Mouse (Mus musculus) E14TG2a.4 (cell line): Measurements from ENCODE around the gene Slu7.

Experiments used
- H3K27me3 ChIP-seq: 2 replicates; pipeline ENCODE4 v1.6.1; 2014; ENCODE audit warnings: low read length, control low read depth; ENCODE audit not compliant: insufficient read depth
- H3K36me3 ChIP-seq: 2 replicates; pipeline ENCODE4 v1.6.1; 2014; ENCODE audit warnings: low read length, control low read depth; ENCODE audit not compliant: insufficient read depth
- H3K4me1 ChIP-seq: replicated peaks from 2 replicates; pipeline ENCODE4 v1.6.1; 2014; ENCODE audit warnings: low read depth, low read length, control low read depth
- H3K4me3 ChIP-seq: replicated peaks from 2 replicates; pipeline ENCODE4 v1.5.1; 2014; ENCODE audit warnings: mild to moderate bottlenecking, low read length
- H3K9me3 ChIP-seq: 2 replicates; pipeline ENCODE4 v1.6.1; 2014; ENCODE audit warnings: low read length, control low read depth
- CTCF ChIP-seq: conservative IDR thresholded peaks from 2 replicates; pipeline ENCODE4 v1.5.1; 2014; ENCODE audit warnings: low read length
- NANOG ChIP-seq: IDR thresholded peaks from 2 replicates; pipeline ENCODE4 v1.6.1; 2014; ENCODE audit warnings: borderline replicate concordance, low read length, mixed read lengths
- POU5F1 ChIP-seq: IDR thresholded peaks from 2 replicates; pipeline ENCODE4 v1.6.1; 2014; ENCODE audit warnings: low read length, borderline replicate concordance

The Slu7 gene

GRCm38 (mm10) chr11:43393325-43393724, 40.2 kb upstream of the Slu7 start:
- Histone ChIP-seq H3K4me1 (peaks cover 14% of the 10 kb centered on the region), H3K36me3 (no peaks in the 10 kb centered on the region), H3K4me3 (no peak overlapping the region), H3K9me3 (no peaks in the 10 kb centered on the region), H3K27me3 (peaks cover 11% of the 10 kb centered on the region; the same call in 1 of the 2 replicates)
- TF ChIP-seq NANOG, result no peak
- TF ChIP-seq POU5F1, result no peak
- TF ChIP-seq CTCF, result no peak

- no peak for TF ChIP-seq POU5F1
- no peak for TF ChIP-seq CTCF
- no peak for TF ChIP-seq NANOG
- Histone ChIP-seq H3K36me3 (no peaks in the 10 kb centered on the region), H3K4me3 (no peak overlapping the region), H3K27me3 (no peaks in the 10 kb centered on the region), H3K9me3 (no peaks in the 10 kb centered on the region), H3K4me1 (no peaks in the 10 kb centered on the region)
These were observed 38.2 kb upstream of the Slu7 start for GRCm38 (mm10) chr11:43395073-43395948.

- no peak for TF ChIP-seq NANOG
- no peak for TF ChIP-seq POU5F1
- no peak for TF ChIP-seq CTCF
- no peaks in the 10 kb centered on the region for H3K27me3 ChIP-seq
- H3K4me3 ChIP-seq, result no peak overlapping the region
- H3K36me3 ChIP-seq, result no peaks in the 10 kb centered on the region
- H3K4me1 ChIP-seq, result no peaks in the 10 kb centered on the region
- no peaks in the 10 kb centered on the region for H3K9me3 ChIP-seq
These were observed 37.3 kb upstream of the Slu7 start for GRCm38 (mm10) chr11:43396246-43396645.

GRCm38 (mm10) chr11:43396672-43397071, 36.9 kb upstream of the Slu7 start:
- H3K9me3 ChIP-seq, result no peaks in the 10 kb centered on the region
- H3K27me3 ChIP-seq, result no peaks in the 10 kb centered on the region
- no peaks in the 10 kb centered on the region for H3K36me3 ChIP-seq
- H3K4me1 ChIP-seq, result no peaks in the 10 kb centered on the region
- TF ChIP-seq CTCF (no peak), NANOG (no peak), POU5F1 (no peak)
- H3K4me3 ChIP-seq, result no peak overlapping the region

- TF ChIP-seq CTCF, result no peak
- TF ChIP-seq NANOG, result no peak
- TF ChIP-seq POU5F1, result no peak
- H3K4me1 ChIP-seq, result no peaks in the 10 kb centered on the region
These were observed 34.2 kb upstream of the Slu7 start for GRCm38 (mm10) chr11:43399297-43399696.

GRCm38 (mm10) chr11:43400131-43400530, 33.4 kb upstream of the Slu7 start:
- peaks cover 6% of the 10 kb centered on the region; the same call in 1 of the 2 replicates for H3K27me3 ChIP-seq
- H3K4me3 ChIP-seq, result no peak overlapping the region
- no peaks in the 10 kb centered on the region for H3K4me1 ChIP-seq
- TF ChIP-seq NANOG (no peak), CTCF (no peak), POU5F1 (no peak)
- peaks cover 3% of the 10 kb centered on the region; the same call in 1 of the 2 replicates for H3K9me3 ChIP-seq
- H3K36me3 ChIP-seq, result no peaks in the 10 kb centered on the region

More at GRCm38 (mm10) chr11:43399297-43399696, 34.2 kb upstream of the Slu7 start:
- Histone ChIP-seq H3K9me3 (no peaks in the 10 kb centered on the region), H3K27me3 (peaks cover 6% of the 10 kb centered on the region; the same call in 1 of the 2 replicates), H3K36me3 (no peaks in the 10 kb centered on the region), H3K4me3 (no peak overlapping the region)

GRCm38 (mm10) chr11:43404150-43404807, 29.3 kb upstream of the Slu7 start:
- TF ChIP-seq NANOG (no peak), CTCF (no peak), POU5F1 (no peak)

GRCm38 (mm10) chr11:43408888-43409287, 24.7 kb upstream of the Slu7 start:
- peaks cover 5% of the 10 kb centered on the region; the same call in 1 of the 2 replicates for H3K27me3 ChIP-seq
- peaks cover 3% of the 10 kb centered on the region; the same call in 1 of the 2 replicates for H3K9me3 ChIP-seq
- H3K36me3 ChIP-seq, result no peaks in the 10 kb centered on the region
- H3K4me3 ChIP-seq, result no peak overlapping the region
- no peaks in the 10 kb centered on the region for H3K4me1 ChIP-seq
- no peak for TF ChIP-seq NANOG
- no peak for TF ChIP-seq CTCF
- no peak for TF ChIP-seq POU5F1

More at GRCm38 (mm10) chr11:43404150-43404807, 29.3 kb upstream of the Slu7 start:
- no peaks in the 10 kb centered on the region for H3K36me3 ChIP-seq
- peaks cover 3% of the 10 kb centered on the region; the same call in 1 of the 2 replicates for H3K9me3 ChIP-seq
- no peak overlapping the region for H3K4me3 ChIP-seq
- peaks cover 6% of the 10 kb centered on the region; the same call in 1 of the 2 replicates for H3K27me3 ChIP-seq
- no peaks in the 10 kb centered on the region for H3K4me1 ChIP-seq
